Mouse (Mus musculus) stomach, postnatal 0 days (tissue): ENCODE measurements around the gene Xpo5. TPM values are rescaled to one million over a fixed set of nuclear protein-coding genes. Genes with fewer than 3 reads are reported as not detected.

Experiments used
- ATAC-seq: fragments of 200-750 bp; cut with Nextera tagmentation; 2 replicates; pipeline ENCODE4 v1.8.0; 2017; ENCODE audit not compliant: low FRiP score, low TSS enrichment
- DNase-seq: peaks from one replicate; pipeline ENCODE4 v3.0.0-alpha.2; 2016; ENCODE audit warnings: low spot score
- H3K27ac ChIP-seq: fragments of 300-500 bp; sonication (generic); replicated peaks from 2 replicates; pipeline ENCODE4 v1.5.1; 2014; ENCODE audit warnings: mild to moderate bottlenecking, control low read depth
- H3K27me3 ChIP-seq: fragments of 300-500 bp; sonication (generic); 2 replicates; pipeline ENCODE4 v1.6.1; 2014; ENCODE audit warnings: low read length; ENCODE audit not compliant: control insufficient read depth, insufficient read depth
- H3K36me3 ChIP-seq: fragments of 300-500 bp; sonication (generic); 2 replicates; pipeline ENCODE4 v1.6.1; 2014; ENCODE audit warnings: low read length, mixed read lengths; ENCODE audit not compliant: control insufficient read depth, insufficient read depth
- H3K4me1 ChIP-seq: fragments of 300-500 bp; sonication (generic); replicated peaks from 2 replicates; pipeline ENCODE4 v1.6.1; 2014; ENCODE audit warnings: antibody characterized with exemption; ENCODE audit not compliant: control insufficient read depth, insufficient read depth
- H3K4me2 ChIP-seq: fragments of 300-500 bp; sonication (generic); replicated peaks from 2 replicates; pipeline ENCODE4 v1.6.1; 2014; ENCODE audit warnings: low read depth, mild to moderate bottlenecking, control low read depth, moderate library complexity
- H3K4me3 ChIP-seq: fragments of 300-500 bp; sonication (generic); 2 replicates; pipeline ENCODE4 v1.5.1; 2014; ENCODE audit warnings: low read depth, low read length, control low read depth
- H3K9ac ChIP-seq: fragments of 300-500 bp; sonication (generic); 2 replicates; pipeline ENCODE4 v1.6.1; 2014; ENCODE audit warnings: mild to moderate bottlenecking, low read length, control low read depth, mixed read lengths
- H3K9me3 ChIP-seq: fragments of 300-500 bp; sonication (generic); 2 replicates; pipeline ENCODE4 v1.6.1; 2016; ENCODE audit warnings: low read length; ENCODE audit not compliant: control insufficient read depth
- CTCF ChIP-seq: IDR thresholded peaks from 2 replicates; pipeline ENCODE4 v1.5.1; 2016; ENCODE audit warnings: antibody characterized with exemption, low read depth, mild to moderate bottlenecking, moderate library complexity
- EP300 ChIP-seq: optimal IDR thresholded peaks from 2 replicates; pipeline ENCODE3; 2016; ENCODE audit warnings: antibody characterized with exemption
- WGBS: fragments of 180-500 bp; shearing (Covaris S2); extraction: QIAGEN DNeasy Blood & Tissue Kit; methylation state at CpG from one replicate; pipeline ENCODE4 v1.1.7; 2014; 5-methylcytosine and 5-hydroxymethylcytosine counted together
- polyA plus RNA-seq: library from polyadenylated mRNA; unstranded; fragments of >200 nt; fragmentation: Nextera tagmentation; extraction: Ambion mirVana; gene quantifications from 2 replicates; pipeline ENCODE4 v1.2.1, GENCODE M21; 2015

The Xpo5 gene
- polyA plus RNA-seq, 1 experiment from 2014 or later, result 11.5 TPM

DNA sequence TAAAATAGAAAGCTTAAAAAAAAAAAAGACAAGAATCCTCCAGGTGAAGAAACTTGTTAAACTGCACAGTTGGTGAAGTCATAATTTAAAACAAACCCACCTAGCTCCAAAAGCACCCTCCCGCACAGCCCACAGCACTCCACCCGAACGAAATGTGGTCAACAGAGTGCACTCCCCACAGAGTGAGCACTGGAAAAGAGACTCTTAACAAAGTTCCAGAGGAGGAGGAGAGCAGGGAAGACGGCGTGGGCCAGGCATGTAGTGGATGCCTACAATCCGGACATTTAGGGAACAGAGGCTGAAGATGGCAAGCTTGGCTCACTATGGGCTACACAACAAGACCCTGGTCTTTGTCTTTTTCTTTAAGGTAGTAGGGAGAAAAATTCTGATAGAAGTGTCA is 72.5 kb downstream of the Xpo5 start:
- Histone ChIP-seq H3K27ac (no peak overlapping the region), H3K4me1 (no peaks in the 10 kb centered on the region), H3K9me3 (no peaks in the 10 kb centered on the region), H3K4me2 (no peak overlapping the region), H3K27me3 (no peaks in the 10 kb centered on the region), H3K4me3 (no peak overlapping the region), H3K9ac (no peak overlapping the region), H3K36me3 (peaks cover 7% of the 10 kb centered on the region)
- 83% methylated on average over 6 of the region's 6 CpGs for WGBS
- DNase-seq, result no peak
- no peak for ATAC-seq
- TF ChIP-seq EP300, result no peak
- TF ChIP-seq CTCF, result no peak

- WGBS, result 86% methylated on average over 10 of the region's 10 CpGs
- Histone ChIP-seq H3K4me1 (no peaks in the 10 kb centered on the region), H3K9ac (no peak overlapping the region), H3K4me2 (no peak overlapping the region), H3K27ac (no peak overlapping the region), H3K9me3 (no peaks in the 10 kb centered on the region), H3K36me3 (peaks cover 9% of the 10 kb centered on the region), H3K4me3 (no peak overlapping the region), H3K27me3 (no peaks in the 10 kb centered on the region)
- DNase-seq (no peak), ATAC-seq (no peak)
- TF ChIP-seq CTCF, result no peak
- TF ChIP-seq EP300, result no peak
Observed at GRCm38 (mm10) chr17:46275506-46275905, 72.9 kb downstream of the Xpo5 start.

DNA sequence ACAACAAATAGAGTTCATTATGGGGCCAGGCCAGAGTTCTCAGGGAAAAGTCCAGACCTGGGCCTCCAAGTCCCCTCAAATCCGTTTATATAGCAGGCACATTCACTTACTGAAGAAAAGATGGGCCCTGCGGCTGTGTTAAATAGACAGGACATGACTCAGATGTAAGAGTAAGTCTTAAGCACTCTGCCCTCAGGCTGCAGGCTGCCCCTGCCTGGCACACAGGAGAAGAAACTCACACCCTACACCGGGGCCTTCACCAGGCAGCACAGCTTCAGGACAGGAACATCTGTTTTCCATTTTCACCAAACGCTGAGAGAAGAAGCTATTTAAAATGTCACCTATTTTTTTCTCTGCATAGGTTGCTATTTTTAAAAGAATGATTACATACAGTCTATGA is 75.0 kb downstream of the Xpo5 start:
- Histone ChIP-seq H3K4me3 (no peak overlapping the region), H3K27ac (0 out of 2 replicates have a peak overlapping the region, but pooled peaks have one; percentile 30), H3K9ac (no peak overlapping the region), H3K27me3 (no peaks in the 10 kb centered on the region), H3K4me1 (no peaks in the 10 kb centered on the region), H3K4me2 (no peak overlapping the region), H3K36me3 (0 out of 2 replicates have a peak, but pooled peaks cover 3% of the 10 kb centered on the region), H3K9me3 (no peaks in the 10 kb centered on the region)
- 51% methylated on average over 4 of the region's 4 CpGs for WGBS
- no peak for ATAC-seq
- DNase-seq, result no peak
- no peak for TF ChIP-seq EP300
- no peak for TF ChIP-seq CTCF

- ATAC-seq (no peak), DNase-seq (no peak)
- Histone ChIP-seq H3K4me2 (no peak overlapping the region), H3K4me3 (no peak overlapping the region), H3K27ac (0 out of 2 replicates have a peak overlapping the region, but pooled peaks have one; percentile 45), H3K27me3 (no peaks in the 10 kb centered on the region), H3K36me3 (0 out of 2 replicates have a peak, but pooled peaks cover 3% of the 10 kb centered on the region), H3K4me1 (0 out of 2 replicates have a peak, but pooled peaks cover 1% of the 10 kb centered on the region), H3K9ac (no peak overlapping the region), H3K9me3 (no peaks in the 10 kb centered on the region)
- TF ChIP-seq CTCF, result no peak
- 61% methylated on average over 12 of the region's 12 CpGs for WGBS
Observed at GRCm38 (mm10) chr17:46278011-46278765, 75.6 kb downstream of the Xpo5 start.

DNA sequence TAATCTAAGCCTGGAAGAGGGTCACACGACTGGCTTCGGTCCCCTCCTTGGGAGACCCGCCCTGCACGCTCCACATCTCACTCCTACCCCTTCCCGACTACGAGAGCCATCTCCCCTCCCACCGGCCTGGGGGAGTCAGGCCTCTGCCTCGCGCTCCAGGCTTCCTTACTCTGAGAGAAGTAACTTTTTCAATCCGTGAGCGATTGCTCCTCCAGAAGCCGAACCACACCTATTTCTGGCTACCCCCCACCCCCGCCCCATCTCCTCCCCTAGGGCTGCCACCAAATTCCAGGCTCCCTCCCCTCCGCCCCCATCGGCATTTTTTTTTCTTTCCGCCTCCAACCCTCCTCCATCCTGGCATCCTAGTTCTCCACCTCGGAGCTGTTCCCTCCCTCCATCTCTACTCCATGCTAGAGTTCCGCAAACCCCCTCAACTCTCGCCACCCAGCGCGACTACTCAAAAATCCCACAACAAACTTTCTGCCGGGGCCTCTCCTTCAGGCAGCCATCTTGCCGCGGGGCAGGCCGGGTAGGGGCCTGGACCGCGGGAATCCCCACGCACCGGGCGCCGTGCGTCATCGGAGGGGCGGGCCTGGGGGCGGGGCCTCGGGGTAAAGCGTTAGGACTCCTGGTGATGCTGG is 80.0 kb downstream of the Xpo5 start, which contains the start of gene Tjap1:
Gene Tjap1, minus strand, starts transcription at position 544 of the 641 bp plus-strand sequence.
- ATAC-seq (peak; percentile 98), DNase-seq (peak; percentile 96)
- H3K9ac ChIP-seq, result peak within 1 kb of the TSS; percentile 76
- peak within 1 kb of the TSS; percentile 89 for H3K27ac ChIP-seq
- WGBS, result under 1% methylated on average over 37 of the region's 37 CpGs
- H3K4me3 ChIP-seq, result peak within 1 kb of the TSS; percentile 65
- 0 out of 2 replicates have a peak, but pooled peaks cover 2% of the 10 kb centered on the region for H3K4me1 ChIP-seq
- H3K4me2 ChIP-seq, result peak within 1 kb of the TSS; percentile 89
- no peaks in the 10 kb centered on the region for H3K9me3 ChIP-seq
- TF ChIP-seq EP300, result no peak
- no peak for TF ChIP-seq CTCF
- H3K27me3 ChIP-seq, result no peaks in the 10 kb centered on the region
- 0 out of 2 replicates have a peak, but pooled peaks cover 3% of the 10 kb centered on the region for H3K36me3 ChIP-seq

GRCm38 (mm10) chr17:46283140-46283539 is 80.6 kb downstream of the Xpo5 start:
- Histone ChIP-seq H3K4me3 (peak overlapping the region; percentile 65), H3K4me1 (0 out of 2 replicates have a peak, but pooled peaks cover 2% of the 10 kb centered on the region), H3K27ac (no peak overlapping the region), H3K4me2 (peak overlapping the region; percentile 89), H3K27me3 (no peaks in the 10 kb centered on the region), H3K36me3 (0 out of 2 replicates have a peak, but pooled peaks cover 3% of the 10 kb centered on the region), H3K9ac (no peak overlapping the region), H3K9me3 (no peaks in the 10 kb centered on the region)
- 0 out of 2 replicates have a peak, but pooled peaks have one; percentile 28 for ATAC-seq
- 21% methylated on average over 9 of the region's 9 CpGs for WGBS
- DNase-seq, result no peak
- TF ChIP-seq EP300, result no peak
- TF ChIP-seq CTCF, result no peak
